Mouse (Mus musculus): ENCODE data around the gene Btbd2. TPM values are rescaled to one million over a fixed set of nuclear protein-coding genes. Genes with fewer than 3 reads are reported as not detected.

Btbd2 gene
- 0.13 TPM for polyA plus RNA-seq (2014; fragmentation: Illumina TruSeq; extraction: RNeasy Lipid Tissue Mini Kit (QIAGEN cat#74804); ENCODE audit: low read depth, low replicate concordance)

DNA sequence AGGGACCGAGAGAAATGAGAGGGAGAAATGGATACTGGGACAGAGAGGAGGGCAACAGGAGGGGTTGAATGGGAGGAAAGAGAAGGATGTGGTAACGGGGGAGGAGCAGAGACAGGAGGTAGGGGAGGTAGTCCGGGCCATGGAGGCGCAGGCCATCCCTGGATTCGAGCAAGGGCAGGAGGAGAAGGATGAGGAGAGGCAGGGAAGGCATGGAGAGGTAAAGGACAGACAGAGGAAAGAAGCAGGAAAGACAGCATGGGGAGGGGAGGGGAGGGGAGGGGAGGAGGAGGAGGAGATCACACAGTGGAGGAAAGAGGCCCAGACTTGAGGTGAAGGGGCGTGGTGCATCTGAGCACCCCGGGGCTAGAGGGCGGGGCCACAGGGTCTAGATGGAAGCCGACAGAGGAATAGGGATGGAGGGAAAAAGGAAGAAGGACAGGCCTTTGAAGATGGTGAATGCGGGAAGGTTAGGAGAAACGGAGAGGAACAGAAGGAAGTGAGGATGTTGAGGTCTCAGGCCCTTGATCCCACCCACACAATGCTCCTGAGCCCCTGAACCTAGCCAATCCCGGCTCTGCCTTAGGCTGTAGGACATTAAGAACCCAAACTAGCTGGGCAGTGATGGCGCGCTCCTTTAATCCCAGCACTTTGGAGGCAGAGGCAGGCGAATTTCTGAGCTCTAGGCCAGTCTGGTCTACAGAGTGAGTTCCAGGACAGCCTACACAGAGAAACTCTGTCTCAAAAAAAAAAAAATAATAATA is at the start of gene Btbd2:
Btbd2 (minus strand) TSS at position 209 of the 761 bp plus-strand sequence.

DNA sequence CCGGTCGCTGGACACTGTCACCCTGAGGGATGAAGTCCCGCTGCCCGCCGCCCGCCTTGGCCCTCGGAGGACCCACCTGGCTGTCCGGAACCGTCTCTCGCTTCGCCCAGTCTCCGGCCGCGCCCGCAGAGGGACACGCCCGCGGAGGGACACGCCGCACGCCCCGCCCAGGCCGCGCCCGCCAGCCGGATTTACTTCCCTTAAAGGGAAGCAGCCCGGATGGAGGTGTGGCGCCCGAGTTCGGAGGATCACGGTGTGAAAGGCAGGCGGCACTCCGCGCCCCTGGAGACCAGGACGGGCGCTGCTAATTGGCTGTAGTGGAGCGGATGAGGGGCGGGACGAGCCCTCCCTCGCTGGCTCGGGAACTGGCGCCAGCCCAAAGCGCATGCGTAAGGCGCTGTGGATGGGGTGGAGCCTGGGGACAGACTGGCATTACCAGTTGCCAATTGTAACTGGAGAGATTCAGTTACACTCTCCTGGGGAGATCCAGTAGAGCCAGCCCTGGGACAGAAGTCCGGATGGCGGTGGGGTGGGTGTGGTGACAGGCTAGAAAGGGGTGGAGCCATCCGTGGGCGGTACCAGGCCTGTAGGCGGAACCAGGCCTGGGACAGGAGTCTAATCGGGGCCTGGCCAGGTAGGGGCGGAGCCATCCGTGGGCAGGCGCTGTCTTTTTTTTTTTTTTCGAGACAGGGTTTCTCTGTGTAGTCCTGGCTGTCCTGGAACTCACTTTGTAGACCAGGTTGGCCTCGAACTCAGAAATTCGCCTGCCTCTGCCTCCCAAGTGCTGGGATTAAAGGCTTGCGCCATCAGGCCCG is 45.1 kb upstream of the Btbd2 start, which contains the start of the genes Mob3a and Izumo4:
Mob3a (minus strand) TSS at position 257 of the 815 bp plus-strand sequence.
Izumo4 (plus strand) TSS at position 464 of the 815 bp plus-strand sequence.

DNA sequence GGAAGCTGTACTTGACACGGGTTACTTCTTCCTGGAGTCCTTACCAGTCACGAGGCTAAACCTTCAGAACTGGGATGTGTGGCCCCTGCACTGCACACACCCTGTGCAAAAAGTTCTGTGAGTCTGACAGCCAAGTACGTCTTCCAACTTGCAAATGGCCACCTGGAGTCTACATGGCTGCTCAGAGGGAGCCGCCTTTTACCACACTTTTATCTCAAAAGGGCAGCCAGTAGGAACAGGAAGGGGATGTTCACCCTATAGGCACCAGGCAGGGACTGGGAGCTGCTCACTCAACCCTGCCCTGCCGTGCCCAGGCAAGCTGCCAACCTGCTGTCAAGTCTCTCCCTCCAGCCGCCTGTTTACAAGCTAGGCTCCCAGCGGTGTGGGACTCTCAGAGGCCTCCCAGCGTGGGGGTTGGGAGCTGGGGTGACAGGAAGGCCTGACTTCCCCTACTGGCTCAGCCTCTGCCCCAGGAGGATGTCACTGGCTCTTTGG is 21.1 kb upstream of the Btbd2 start, which contains the start of gene Mknk2:
Mknk2 (minus strand) TSS at position 171 of the 495 bp plus-strand sequence.

DNA sequence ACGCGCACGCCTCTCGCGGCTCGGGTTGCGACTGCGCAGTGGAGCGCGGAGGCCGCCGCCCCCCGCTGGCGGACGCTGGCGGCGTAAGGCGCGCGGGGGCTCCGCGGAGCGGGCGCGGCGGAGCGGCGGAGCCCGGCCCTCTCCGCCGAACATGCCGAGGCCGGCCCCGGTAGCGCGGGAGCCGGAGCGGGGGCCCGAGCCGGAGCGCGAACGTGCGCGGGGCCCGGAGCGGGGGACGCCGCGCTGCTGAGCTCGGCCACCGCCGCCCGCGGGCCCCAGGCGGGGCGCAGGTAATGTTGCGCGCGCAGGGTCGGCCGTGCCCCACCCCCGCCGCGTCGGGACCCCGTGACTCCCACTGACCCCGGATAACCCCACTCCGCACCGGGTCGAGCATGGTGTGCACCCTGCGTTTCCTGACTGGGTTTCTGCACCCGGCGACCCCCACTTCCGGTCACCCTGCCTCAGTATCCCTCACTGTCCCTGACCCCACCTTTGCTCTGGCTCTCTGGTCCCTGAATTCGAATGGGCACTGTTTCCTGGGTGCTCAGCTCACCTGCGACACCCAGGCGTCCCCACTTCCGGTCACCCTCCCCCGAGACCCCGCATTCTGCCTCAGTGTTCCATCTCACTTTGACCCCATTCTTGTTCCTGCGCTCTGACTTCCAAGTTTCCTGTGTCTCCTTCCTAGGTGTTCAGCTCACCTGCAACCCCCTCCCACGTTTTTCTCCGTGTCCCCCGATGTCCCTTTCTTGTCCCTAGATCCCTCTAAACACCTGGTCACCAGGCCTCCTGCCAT is 34.0 kb downstream of the Btbd2 start, which contains the start of gene Csnk1g2:
Csnk1g2 (plus strand) TSS at position 178 of the 796 bp plus-strand sequence.

DNA sequence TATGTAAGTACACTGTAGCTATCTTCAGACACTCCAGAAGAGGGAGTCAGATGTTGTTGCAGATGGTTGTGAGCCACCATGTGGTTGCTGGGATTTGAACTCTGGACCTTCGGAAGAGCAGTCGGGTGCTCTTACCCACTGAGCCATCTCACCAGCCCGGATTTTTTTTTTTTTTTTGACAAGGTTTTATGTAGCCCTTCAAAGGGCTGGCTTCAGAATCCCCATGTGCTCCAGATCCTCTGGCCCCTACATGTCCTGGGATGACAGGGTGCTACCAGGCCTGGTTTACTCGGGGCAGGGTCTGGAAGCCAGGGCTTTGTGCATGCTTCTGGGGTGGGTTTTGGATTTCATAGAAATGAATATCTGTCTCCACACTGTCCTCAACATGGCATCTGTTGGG is 51.1 kb downstream of the Btbd2 start, which contains the start of gene Gm49322:
Gm49322 (plus strand) TSS at position 301 of the 400 bp plus-strand sequence.

DNA sequence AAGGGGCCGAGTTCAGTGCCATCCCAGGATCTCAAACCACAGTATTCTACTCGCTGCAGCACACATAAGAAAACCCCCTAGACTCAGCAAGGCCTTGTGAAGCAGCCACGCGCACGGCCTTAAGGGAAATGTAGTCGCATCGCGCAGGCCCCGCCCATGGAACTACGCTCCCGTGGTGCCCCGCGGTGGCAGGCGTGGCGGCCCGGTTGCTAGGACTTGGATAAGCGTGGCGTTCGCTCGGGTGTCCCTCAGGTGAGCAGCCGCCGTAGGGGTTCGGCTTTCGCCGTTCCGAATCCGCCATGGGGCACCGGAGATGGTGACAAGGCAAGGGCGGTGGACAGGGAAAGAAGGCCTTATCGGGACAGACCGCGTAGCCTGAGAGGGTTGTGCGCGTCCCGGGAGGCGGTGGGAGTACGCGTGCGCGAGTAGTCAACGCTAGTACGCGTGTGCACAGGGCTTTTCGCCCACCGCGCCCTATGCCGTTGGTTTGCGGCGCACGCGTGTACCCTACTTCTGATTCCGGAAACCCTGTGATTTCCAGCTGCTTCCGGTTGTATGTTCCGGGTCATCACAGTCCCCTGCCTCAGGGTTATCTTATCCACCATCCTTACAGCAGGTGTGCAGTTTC is 54.1 kb downstream of the Btbd2 start, which contains the start of the genes Scamp4 and Adat3:
Scamp4 (plus strand) TSS at position 175 of the 628 bp plus-strand sequence.
Adat3 (plus strand) TSS at position 183 of the 628 bp plus-strand sequence.

Other genes starting within 250 kb of the Btbd2 start
- gene Tcf3, start 223.4 kb downstream of the Btbd2 start, polyA plus RNA-seq (2014; fragmentation: Illumina TruSeq; extraction: RNeasy Lipid Tissue Mini Kit (QIAGEN cat#74804); ENCODE audit: low read depth, low replicate concordance) = 1.1 TPM
- gene Onecut3, start 162.2 kb downstream of the Btbd2 start, polyA plus RNA-seq (2014; fragmentation: Illumina TruSeq; extraction: RNeasy Lipid Tissue Mini Kit (QIAGEN cat#74804); ENCODE audit: low read depth, low replicate concordance) = not detected
- 218 TPM for gene Atp8b3, start 117.9 kb downstream of the Btbd2 start, polyA plus RNA-seq (2014; fragmentation: Illumina TruSeq; extraction: RNeasy Lipid Tissue Mini Kit (QIAGEN cat#74804); ENCODE audit: low read depth, low replicate concordance)
- 1.9 TPM for gene Rexo1, start 95.5 kb downstream of the Btbd2 start, polyA plus RNA-seq (2014; fragmentation: Illumina TruSeq; extraction: RNeasy Lipid Tissue Mini Kit (QIAGEN cat#74804); ENCODE audit: low read depth, low replicate concordance)
- 1.7 TPM for gene Klf16, start 79.8 kb downstream of the Btbd2 start, polyA plus RNA-seq (2014; fragmentation: Illumina TruSeq; extraction: RNeasy Lipid Tissue Mini Kit (QIAGEN cat#74804); ENCODE audit: low read depth, low replicate concordance)
- not detected for gene Abhd17a, start 66.7 kb downstream of the Btbd2 start, polyA plus RNA-seq (2014; fragmentation: Illumina TruSeq; extraction: RNeasy Lipid Tissue Mini Kit (QIAGEN cat#74804); ENCODE audit: low read depth, low replicate concordance)
- gene Scamp4, start 54.2 kb downstream of the Btbd2 start, polyA plus RNA-seq (2014; fragmentation: Illumina TruSeq; extraction: RNeasy Lipid Tissue Mini Kit (QIAGEN cat#74804); ENCODE audit: low read depth, low replicate concordance) = 0.88 TPM
- gene Adat3, start 54.2 kb downstream of the Btbd2 start, polyA plus RNA-seq (2014; fragmentation: Illumina TruSeq; extraction: RNeasy Lipid Tissue Mini Kit (QIAGEN cat#74804); ENCODE audit: low read depth, low replicate concordance) = not detected
- gene Gm49322, start 51.0 kb downstream of the Btbd2 start, polyA plus RNA-seq (2014; fragmentation: Illumina TruSeq; extraction: RNeasy Lipid Tissue Mini Kit (QIAGEN cat#74804); ENCODE audit: low read depth, low replicate concordance) = not detected
- 6.7 TPM for gene Csnk1g2, start 34.2 kb downstream of the Btbd2 start, polyA plus RNA-seq (2014; fragmentation: Illumina TruSeq; extraction: RNeasy Lipid Tissue Mini Kit (QIAGEN cat#74804); ENCODE audit: low read depth, low replicate concordance)
- 1.7 TPM for gene Mknk2, start 21.0 kb upstream of the Btbd2 start, polyA plus RNA-seq (2014; fragmentation: Illumina TruSeq; extraction: RNeasy Lipid Tissue Mini Kit (QIAGEN cat#74804); ENCODE audit: low read depth, low replicate concordance)
- gene Mob3a, start 44.9 kb upstream of the Btbd2 start, polyA plus RNA-seq (2014; fragmentation: Illumina TruSeq; extraction: RNeasy Lipid Tissue Mini Kit (QIAGEN cat#74804); ENCODE audit: low read depth, low replicate concordance) = 2.6 TPM
- gene Izumo4, start 45.1 kb upstream of the Btbd2 start, polyA plus RNA-seq (2014; fragmentation: Illumina TruSeq; extraction: RNeasy Lipid Tissue Mini Kit (QIAGEN cat#74804); ENCODE audit: low read depth, low replicate concordance) = 20.6 TPM
- 18.3 TPM for gene Ap3d1, start 85.2 kb upstream of the Btbd2 start, polyA plus RNA-seq (2014; fragmentation: Illumina TruSeq; extraction: RNeasy Lipid Tissue Mini Kit (QIAGEN cat#74804); ENCODE audit: low read depth, low replicate concordance)
- gene Dot1l, start 98.1 kb upstream of the Btbd2 start, polyA plus RNA-seq (2014; fragmentation: Illumina TruSeq; extraction: RNeasy Lipid Tissue Mini Kit (QIAGEN cat#74804); ENCODE audit: low read depth, low replicate concordance) = 7.6 TPM
- gene Sf3a2, start 141.1 kb upstream of the Btbd2 start, polyA plus RNA-seq (2014; fragmentation: Illumina TruSeq; extraction: RNeasy Lipid Tissue Mini Kit (QIAGEN cat#74804); ENCODE audit: low read depth, low replicate concordance) = 5.3 TPM
- 3.8 TPM for gene Plekhj1, start 141.6 kb upstream of the Btbd2 start, polyA plus RNA-seq (2014; fragmentation: Illumina TruSeq; extraction: RNeasy Lipid Tissue Mini Kit (QIAGEN cat#74804); ENCODE audit: low read depth, low replicate concordance)
- gene Amh, start 148.2 kb upstream of the Btbd2 start, polyA plus RNA-seq (2014; fragmentation: Illumina TruSeq; extraction: RNeasy Lipid Tissue Mini Kit (QIAGEN cat#74804); ENCODE audit: low read depth, low replicate concordance) = not detected
- not detected for gene Jsrp1, start 156.4 kb upstream of the Btbd2 start, polyA plus RNA-seq (2014; fragmentation: Illumina TruSeq; extraction: RNeasy Lipid Tissue Mini Kit (QIAGEN cat#74804); ENCODE audit: low read depth, low replicate concordance)
- 30.7 TPM for gene Oaz1, start 169.6 kb upstream of the Btbd2 start, polyA plus RNA-seq (2014; fragmentation: Illumina TruSeq; extraction: RNeasy Lipid Tissue Mini Kit (QIAGEN cat#74804); ENCODE audit: low read depth, low replicate concordance)
- 0.06 TPM for gene Lingo3, start 187.0 kb upstream of the Btbd2 start, polyA plus RNA-seq (2014; fragmentation: Illumina TruSeq; extraction: RNeasy Lipid Tissue Mini Kit (QIAGEN cat#74804); ENCODE audit: low read depth, low replicate concordance)
- 2.3 TPM for gene Lsm7, start 198.1 kb upstream of the Btbd2 start, polyA plus RNA-seq (2014; fragmentation: Illumina TruSeq; extraction: RNeasy Lipid Tissue Mini Kit (QIAGEN cat#74804); ENCODE audit: low read depth, low replicate concordance)
- gene Sppl2b, start 198.2 kb upstream of the Btbd2 start, polyA plus RNA-seq (2014; fragmentation: Illumina TruSeq; extraction: RNeasy Lipid Tissue Mini Kit (QIAGEN cat#74804); ENCODE audit: low read depth, low replicate concordance) = 1.7 TPM
- gene Tmprss9, start 214.8 kb upstream of the Btbd2 start, polyA plus RNA-seq (2014; fragmentation: Illumina TruSeq; extraction: RNeasy Lipid Tissue Mini Kit (QIAGEN cat#74804); ENCODE audit: low read depth, low replicate concordance) = not detected
- not detected for gene Timm13, start 243.9 kb upstream of the Btbd2 start, polyA plus RNA-seq (2014; fragmentation: Illumina TruSeq; extraction: RNeasy Lipid Tissue Mini Kit (QIAGEN cat#74804); ENCODE audit: low read depth, low replicate concordance)